Mouse (Mus musculus) monocyte, adult 5-6 weeks (primary cell): ENCODE measurements around the gene Fam131c. TPM values are rescaled to one million over a fixed set of nuclear protein-coding genes. Genes with fewer than 3 reads are reported as not detected.

Experiments used
- ATAC-seq: fragments of 153-309, 156-312 bp; replicated peaks from 2 replicates; pipeline ENCODE4 v1.8.0; 2017; ENCODE audit warnings: mild to moderate bottlenecking; ENCODE audit not compliant: low TSS enrichment, insufficient number of reproducible peaks, severe bottlenecking, poor library complexity, low FRiP score
- total RNA-seq: library from RNA; stranded (forward); fragments of 200-1000, 200-491, 200-594 nt; gene quantifications from 3 replicates; pipeline ENCODE4 v1.2.3, GENCODE M21; 2017

Gene Fam131c
- total RNA-seq, 1 experiment from 2014 or later = not detected

DNA sequence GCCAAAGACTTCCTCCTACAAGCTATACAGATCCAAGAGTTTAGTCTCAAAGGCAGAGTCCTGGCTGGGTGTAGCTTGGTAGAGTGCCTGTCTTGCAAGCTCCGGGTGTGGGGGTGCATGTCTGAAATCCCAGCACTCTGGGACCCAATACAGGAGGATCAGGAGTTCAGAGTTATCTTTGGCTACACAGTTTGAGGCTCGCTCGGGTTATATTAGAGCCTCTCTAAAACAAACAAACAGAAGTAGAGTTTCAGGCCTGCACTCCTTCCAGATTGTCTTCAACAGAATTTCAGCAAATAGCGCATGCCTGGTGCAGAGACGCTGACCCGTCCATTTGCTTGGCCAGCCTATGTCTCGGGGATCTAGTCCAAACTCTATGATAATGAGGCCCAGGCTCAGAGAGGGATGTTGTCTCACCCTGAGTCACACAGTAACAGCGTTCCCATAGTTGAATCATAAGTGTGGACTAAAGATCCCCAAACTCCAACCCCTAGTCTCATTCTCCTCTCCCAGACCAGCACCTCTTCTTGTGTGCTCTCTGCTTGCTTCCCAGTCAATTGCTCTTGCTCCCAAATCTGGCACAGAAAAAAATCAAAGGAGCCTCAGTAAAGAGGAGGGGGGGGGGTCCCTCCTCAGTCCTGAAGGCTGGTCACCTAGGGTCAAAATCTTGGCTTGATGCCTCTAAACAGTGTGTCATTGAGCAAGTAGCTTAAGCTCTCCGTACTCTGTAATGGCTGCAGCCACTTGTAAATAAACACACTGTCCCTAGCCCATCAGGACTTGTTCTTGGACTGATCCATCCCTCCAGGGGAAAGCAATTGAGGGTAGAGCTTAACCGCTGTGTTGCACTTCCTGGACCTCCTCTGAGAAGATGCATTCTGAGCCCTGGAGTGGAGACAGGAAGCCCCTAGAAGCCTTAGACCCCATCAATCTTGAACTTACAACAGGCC, 59.1 kb downstream of the Fam131c start:
- no peak for ATAC-seq

DNA sequence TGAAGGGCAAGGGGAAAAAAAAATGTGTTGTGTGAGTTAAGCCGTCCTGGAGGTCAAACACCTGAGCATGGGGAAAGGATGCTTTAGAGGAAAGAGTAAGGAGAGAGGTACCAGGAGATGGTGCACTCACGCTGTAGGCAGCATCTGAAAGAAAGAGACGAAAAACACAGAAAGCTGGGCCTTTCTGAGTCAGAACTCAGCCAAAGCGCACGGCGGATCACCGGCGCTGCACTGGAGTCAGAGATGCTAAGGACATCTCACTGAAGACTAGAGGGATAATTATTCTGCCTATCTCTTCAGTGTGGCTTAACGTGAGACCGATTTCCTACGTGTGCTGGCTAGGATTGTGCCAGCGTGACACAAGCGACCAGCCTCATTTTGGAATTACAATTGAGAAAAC, 59.9 kb downstream of the Fam131c start:
- ATAC-seq = no peak

DNA sequence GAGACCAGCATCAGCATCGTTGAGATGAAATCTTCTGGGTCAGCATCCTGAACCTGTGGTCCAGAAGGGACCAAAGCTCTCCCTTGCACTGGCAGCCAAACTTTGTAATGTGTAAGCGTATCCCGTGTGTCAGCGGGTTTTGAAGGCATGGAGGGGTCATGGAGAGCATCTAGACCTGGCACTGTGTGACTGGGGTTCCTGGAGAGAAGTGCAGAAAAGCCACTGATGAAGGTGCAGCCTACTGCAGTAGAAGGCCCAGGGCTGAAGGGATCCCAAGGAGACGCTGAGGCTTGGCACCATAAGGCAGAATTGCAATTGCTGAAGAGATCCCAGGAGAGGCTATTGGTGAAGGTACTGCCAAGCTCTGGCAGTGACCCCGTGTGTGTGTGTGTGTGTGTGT, 61.4 kb downstream of the Fam131c start:
- ATAC-seq = no peak

DNA sequence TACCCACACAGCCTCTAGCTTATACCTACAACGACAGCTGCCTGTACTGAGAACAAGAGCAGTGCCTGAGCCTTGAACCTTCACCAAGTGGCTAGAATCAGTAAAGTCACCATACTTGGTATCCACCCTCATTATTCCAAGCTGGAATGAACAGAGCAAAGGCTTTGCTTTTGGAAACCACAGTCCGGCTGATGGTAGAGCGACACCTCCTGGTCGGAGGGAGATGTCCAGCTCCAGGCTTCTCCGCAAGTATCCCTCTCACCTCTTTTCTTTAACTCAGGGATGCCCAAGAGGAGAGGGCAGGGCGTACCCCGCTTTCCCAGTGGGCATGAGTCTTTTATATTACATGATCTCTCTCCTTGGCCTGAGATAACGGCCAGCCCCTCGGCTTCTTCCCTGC, 61.8 kb downstream of the Fam131c start:
- ATAC-seq = no peak

DNA sequence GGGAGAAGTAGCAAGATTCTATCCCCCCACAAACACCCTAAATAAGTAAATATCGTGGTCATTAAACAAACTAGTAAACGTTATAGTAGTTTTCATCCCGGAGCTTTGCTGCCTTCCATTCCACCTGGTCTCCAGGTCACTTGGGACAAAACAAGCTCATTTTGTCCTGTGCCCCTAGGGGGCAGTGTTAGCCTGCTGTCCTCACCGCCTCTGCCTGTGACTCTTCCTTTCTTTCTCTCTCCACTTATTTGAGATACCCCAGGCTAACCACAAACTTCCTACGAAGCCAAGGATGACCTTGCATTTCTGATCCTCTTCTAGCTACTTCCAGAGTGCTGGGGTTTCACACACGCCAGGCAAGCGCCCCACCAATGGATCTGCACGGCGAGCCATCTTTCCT, 63.0 kb downstream of the Fam131c start:
- ATAC-seq = peak; percentile 94

DNA sequence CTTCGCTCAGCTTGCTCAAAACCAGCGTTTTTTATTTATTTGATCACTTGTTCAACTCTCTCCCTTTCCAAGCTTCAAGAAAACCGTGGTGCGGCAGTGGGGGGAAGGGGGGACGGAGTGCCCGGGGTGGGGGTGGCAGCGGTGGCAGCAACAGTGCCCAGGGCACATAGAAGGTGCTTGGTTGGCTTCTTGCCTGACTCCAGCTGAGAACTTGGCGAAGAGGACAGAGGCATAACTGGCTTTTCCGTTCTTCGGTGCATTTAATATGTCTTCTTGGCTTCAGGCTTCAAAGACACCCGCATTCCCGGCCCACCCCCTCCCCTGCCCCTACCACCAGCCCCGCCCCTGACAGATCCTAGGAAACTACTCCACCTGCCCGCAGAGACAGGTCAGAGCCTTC, 64.6 kb downstream of the Fam131c start:
- ATAC-seq = no peak

DNA sequence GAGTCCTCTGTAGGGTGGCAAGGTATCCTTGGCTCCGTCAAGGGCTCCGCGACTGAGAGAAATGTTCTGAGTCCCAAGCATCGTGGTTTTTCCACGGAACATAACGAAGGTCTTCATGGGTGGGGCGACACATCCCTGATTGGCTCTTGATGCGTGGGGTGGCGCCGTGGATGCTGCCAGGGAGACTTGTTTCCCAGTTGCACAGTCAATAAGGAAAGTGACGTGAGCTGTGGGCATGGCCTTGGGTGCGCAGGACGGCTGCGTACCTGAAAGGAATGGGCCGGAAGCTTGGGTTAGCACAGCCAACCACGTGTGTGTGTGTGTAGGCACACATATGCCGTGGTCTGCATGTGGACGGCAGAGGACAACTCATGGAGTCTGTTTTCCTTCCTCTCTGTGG, 65.2 kb downstream of the Fam131c start:
- no peak for ATAC-seq

Other genes starting within 250 kb of the Fam131c start
- gene Szrd1, start 228.4 kb upstream of the Fam131c start, total RNA-seq = 35.3 to 47.0 TPM (median 43.5 TPM) in 3 replicates
- 5.0 to 11.5 TPM (median 5.5 TPM) in 3 replicates for gene Fbxo42, start 220.3 kb upstream of the Fam131c start, total RNA-seq
- gene Rsg1, start 154.3 kb upstream of the Fam131c start, total RNA-seq = 0.38 to 2.7 TPM in 2 of 3 replicates, not detected in the other
- gene Arhgef19, start 128.7 kb upstream of the Fam131c start, total RNA-seq = not detected in 3 replicates
- not detected in 3 replicates for gene Epha2, start 67.0 kb upstream of the Fam131c start, total RNA-seq
- gene Clcnka, start 30.5 kb downstream of the Fam131c start, total RNA-seq = not detected in 3 replicates
- not detected in 3 replicates for gene Clcnkb, start 47.8 kb downstream of the Fam131c start, total RNA-seq
- 0.64 TPM in 1 of 3 replicates, not detected in the others for gene Hspb7, start 52.6 kb downstream of the Fam131c start, total RNA-seq
- not detected in 3 replicates for gene Srarp, start 67.9 kb downstream of the Fam131c start, total RNA-seq
- 21.7 to 33.8 TPM (median 27.3 TPM) in 3 replicates for gene Zbtb17, start 76.4 kb downstream of the Fam131c start, total RNA-seq
- gene Spen, start 170.4 kb downstream of the Fam131c start, total RNA-seq = 39.8 to 81.5 TPM (median 48.1 TPM) in 3 replicates
- not detected in 3 replicates for gene Fblim1, start 237.9 kb downstream of the Fam131c start, total RNA-seq